ENCODE assay signal across 15 mouse cellular contexts in genomic region chr4:100597049-100597448, GRCm38 (mm10).
DNase-seq lines count a peak whose midpoint lies in the region; ATAC-seq lines count a peak whose summit lies in the region.
"Had no signal": no experiment of that assay in that cellular context is flagged by ENCODE, and none has a peak within 500 bp of the region (broad histone marks: within the 10 kb centered on the region; RNA-seq: fewer than 3 reads in every experiment).

No protein-coding gene starts in this region.

- no peaks in the 10 kb centered on the region for H3K27me3 ChIP-seq in hindbrain, embryonic 13.5 days
- H3K27me3 ChIP-seq in hindbrain, embryonic 14.5 days (ENCODE audit: control insufficient read depth, insufficient read depth, low read length) = no peaks in the 10 kb centered on the region
- no peaks in the 10 kb centered on the region for H3K27me3 ChIP-seq in neural tube, embryonic 14.5 days (ENCODE audit: control insufficient read depth, insufficient read depth, low read length)
- no peaks in the 10 kb centered on the region for H3K27me3 ChIP-seq in neural tube, embryonic 15.5 days (replicated peaks)
- no peaks in the 10 kb centered on the region for H3K27me3 ChIP-seq in intestine, embryonic 16.5 days (replicated peaks; ENCODE audit: control insufficient read depth, insufficient read depth, low read length)
- H3K27me3 ChIP-seq: limb, embryonic 13.5 days had no signal

- H3K9ac ChIP-seq in hindbrain, embryonic 13.5 days = no peak overlapping the region
- no peak overlapping the region for H3K9ac ChIP-seq in hindbrain, embryonic 14.5 days
- no peak overlapping the region for H3K9ac ChIP-seq in neural tube, embryonic 14.5 days (replicated peaks; ENCODE audit: low read depth, low read length)
- H3K9ac ChIP-seq in neural tube, embryonic 15.5 days (replicated peaks) = no peak overlapping the region
- H3K9ac ChIP-seq in intestine, embryonic 16.5 days (ENCODE audit: low read depth, low read length) = no peak overlapping the region
- H3K9ac ChIP-seq: limb, embryonic 13.5 days; liver, postnatal 0 days had no signal

- H3K4me3 ChIP-seq in hindbrain, embryonic 13.5 days = no peak overlapping the region
- no peak overlapping the region for H3K4me3 ChIP-seq in hindbrain, embryonic 14.5 days (replicated peaks; ENCODE audit: low read length)
- H3K4me3 ChIP-seq in neural tube, embryonic 14.5 days (ENCODE audit: low read depth, low read length) = no peak overlapping the region
- H3K4me3 ChIP-seq in neural tube, embryonic 15.5 days (replicated peaks) = no peak overlapping the region
- H3K4me3 ChIP-seq in intestine, embryonic 16.5 days (ENCODE audit: low read length) = no peak overlapping the region
- H3K4me3 ChIP-seq: gastrocnemius, adult 2 months; limb, embryonic 13.5 days; myocyte had no signal

- DNase-seq in hindbrain, embryonic 14.5 days (ENCODE audit: low spot score) = no peak
- peak; percentile 24 to 40 for DNase-seq in frontal cortex, postnatal 36 days (ENCODE audit: low spot score in 2 of 2)
- DNase-seq: gastrocnemius, adult 2 months; kidney, adult 2 months; liver, postnatal 0 days; thymus, adult 18-20 months had no signal

- H3K36me3 ChIP-seq in hindbrain, embryonic 13.5 days = no peaks in the 10 kb centered on the region
- H3K36me3 ChIP-seq in hindbrain, embryonic 14.5 days (replicated peaks; ENCODE audit: control insufficient read depth, insufficient read depth) = no peaks in the 10 kb centered on the region
- H3K36me3 ChIP-seq in neural tube, embryonic 14.5 days (ENCODE audit: control insufficient read depth, insufficient read depth, low read length) = no peaks in the 10 kb centered on the region
- no peaks in the 10 kb centered on the region for H3K36me3 ChIP-seq in neural tube, embryonic 15.5 days
- no peaks in the 10 kb centered on the region for H3K36me3 ChIP-seq in intestine, embryonic 16.5 days (ENCODE audit: control insufficient read depth, insufficient read depth, low read length)
- H3K36me3 ChIP-seq: limb, embryonic 13.5 days had no signal

- WGBS in hindbrain, embryonic 13.5 days = 82% methylated on average over 4 of the region's 4 CpGs
- WGBS in hindbrain, embryonic 14.5 days = 78% methylated on average over 4 of the region's 4 CpGs
- 80% methylated on average over 4 of the region's 4 CpGs for WGBS in neural tube, embryonic 14.5 days
- WGBS in neural tube, embryonic 15.5 days = 81% methylated on average over 4 of the region's 4 CpGs
- 85% methylated on average over 4 of the region's 4 CpGs for WGBS in intestine, embryonic 16.5 days

- peaks cover 11% of the 10 kb centered on the region for H3K4me1 ChIP-seq in hindbrain, embryonic 13.5 days (replicated peaks)
- peaks cover 4% of the 10 kb centered on the region; the same call in 1 of the 2 replicates for H3K4me1 ChIP-seq in hindbrain, embryonic 14.5 days (replicated peaks; ENCODE audit: control insufficient read depth, insufficient read depth, low read length)
- H3K4me1 ChIP-seq in neural tube, embryonic 14.5 days (ENCODE audit: control insufficient read depth, insufficient read depth, low read length) = no peaks in the 10 kb centered on the region
- no peaks in the 10 kb centered on the region for H3K4me1 ChIP-seq in neural tube, embryonic 15.5 days
- no peaks in the 10 kb centered on the region for H3K4me1 ChIP-seq in intestine, embryonic 16.5 days (ENCODE audit: control insufficient read depth, insufficient read depth, low read length)
- H3K4me1 ChIP-seq: limb, embryonic 13.5 days had no signal

- peak overlapping the region; percentile 60 for H3K27ac ChIP-seq in hindbrain, embryonic 13.5 days
- H3K27ac ChIP-seq in hindbrain, embryonic 14.5 days = no peak overlapping the region
- H3K27ac ChIP-seq in neural tube, embryonic 14.5 days (ENCODE audit: low read depth, low read length) = no peak overlapping the region
- H3K27ac ChIP-seq in neural tube, embryonic 15.5 days (replicated peaks) = no peak overlapping the region
- H3K27ac ChIP-seq in intestine, embryonic 16.5 days (ENCODE audit: low read length) = no peak overlapping the region
- H3K27ac ChIP-seq: gastrocnemius, adult 2 months; limb, embryonic 13.5 days had no signal

- H3K9me3 ChIP-seq in hindbrain, embryonic 13.5 days = no peaks in the 10 kb centered on the region
- no peaks in the 10 kb centered on the region for H3K9me3 ChIP-seq in hindbrain, embryonic 14.5 days (ENCODE audit: control insufficient read depth, low read length)
- H3K9me3 ChIP-seq in neural tube, embryonic 14.5 days (ENCODE audit: control insufficient read depth, low read length) = no peaks in the 10 kb centered on the region
- H3K9me3 ChIP-seq in neural tube, embryonic 15.5 days (replicated peaks) = peaks cover 3% of the 10 kb centered on the region; the same call in 1 of the 2 replicates
- H3K9me3 ChIP-seq in intestine, embryonic 16.5 days (ENCODE audit: control insufficient read depth, low read length) = no peaks in the 10 kb centered on the region
- H3K9me3 ChIP-seq: limb, embryonic 13.5 days had no signal

- H3K4me2 ChIP-seq in hindbrain, embryonic 13.5 days = no peak overlapping the region
- H3K4me2 ChIP-seq in hindbrain, embryonic 14.5 days (replicated peaks) = no peak overlapping the region
- H3K4me2 ChIP-seq in neural tube, embryonic 14.5 days (ENCODE audit: low read depth, low read length) = no peak overlapping the region
- no peak overlapping the region for H3K4me2 ChIP-seq in neural tube, embryonic 15.5 days
- no peak overlapping the region for H3K4me2 ChIP-seq in intestine, embryonic 16.5 days (ENCODE audit: low read depth, low read length)
- H3K4me2 ChIP-seq: heart, embryonic 11.5 days; limb, embryonic 13.5 days had no signal

- ATAC-seq in hindbrain, embryonic 13.5 days (ENCODE audit: low FRiP score) = no peak
- ATAC-seq in hindbrain, embryonic 14.5 days (ENCODE audit: low FRiP score) = no peak
- peak; percentile 42; the same call in 1 of the 2 replicates for ATAC-seq in neural tube, embryonic 14.5 days (ENCODE audit: low read depth)
- ATAC-seq in neural tube, embryonic 15.5 days (ENCODE audit: low FRiP score) = no peak
- ATAC-seq in intestine, embryonic 16.5 days = no peak
- ATAC-seq in erythroblast, adult 5-6 weeks (replicated peaks; ENCODE audit: low FRiP score, poor library complexity, severe bottlenecking) = no peak
- ATAC-seq: CD4-positive, CD25-positive, alpha-beta regulatory T cell, adult 4 months; liver, postnatal 0 days had no signal
